Comparison of ENCODE assay signal across 8 mouse cellular contexts in the genomic region with DNA sequence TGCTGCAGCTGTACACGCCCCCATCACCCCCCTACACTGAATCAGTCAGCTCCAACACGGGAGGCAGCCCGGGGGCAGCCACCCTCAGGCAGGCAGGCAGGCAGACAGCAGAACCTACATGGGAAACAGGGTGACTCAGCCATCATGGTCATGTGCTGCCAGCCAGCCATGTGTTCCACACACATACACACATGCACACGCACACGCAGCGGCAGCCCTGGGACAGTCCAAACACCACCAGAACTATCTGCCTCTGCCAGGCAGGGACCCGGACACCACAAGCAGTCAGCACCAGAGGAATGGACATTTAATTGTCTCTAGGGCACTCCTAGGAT. TPM values are rescaled to one million over a fixed set of nuclear protein-coding genes. Genes with fewer than 3 reads are reported as not detected.
A peak's percentile ranks its signal among the peaks of the same experiment; 100 is the strongest.
DNase-seq lines count a peak whose midpoint lies in the region; ATAC-seq lines count a peak whose summit lies in the region.

No protein-coding gene starts in this region.

- no peaks in the 10 kb centered on the region for H3K9me3 ChIP-seq in neural tube, embryonic 12.5 days
- no peaks in the 10 kb centered on the region for H3K9me3 ChIP-seq in forebrain, embryonic 12.5 days
- H3K9me3 ChIP-seq in neural tube, embryonic 14.5 days (ENCODE audit: control insufficient read depth, low read length), result no peaks in the 10 kb centered on the region

- 86% methylated on average over 7 of the region's 7 CpGs for WGBS in neural tube, embryonic 12.5 days
- 90% methylated on average over 7 of the region's 7 CpGs for WGBS in forebrain, embryonic 12.5 days
- 84% methylated on average over 7 of the region's 7 CpGs for WGBS in neural tube, embryonic 14.5 days

- H3K27me3 ChIP-seq in neural tube, embryonic 12.5 days (replicated peaks), result no peaks in the 10 kb centered on the region
- no peaks in the 10 kb centered on the region for H3K27me3 ChIP-seq in forebrain, embryonic 12.5 days
- H3K27me3 ChIP-seq in neural tube, embryonic 14.5 days (ENCODE audit: control insufficient read depth, insufficient read depth, low read length), result no peaks in the 10 kb centered on the region

- DNase-seq in neural tube, embryonic 10.5 days (ENCODE audit: extremely low spot score, low spot score), result no peak
- DNase-seq in left cerebral cortex, adult 18-20 months (ENCODE audit: low spot score in 2 of 2), result peak; percentile 64 to 80
- DNase-seq in urinary bladder, postnatal 10 days (ENCODE audit: low spot score), result no peak
- no peak for DNase-seq in embryo, embryonic 11 days

- H3K4me1 ChIP-seq in neural tube, embryonic 12.5 days, result peaks cover 21% of the 10 kb centered on the region
- peaks cover 32% of the 10 kb centered on the region for H3K4me1 ChIP-seq in forebrain, embryonic 12.5 days
- peaks cover 11% of the 10 kb centered on the region; the same call in 1 of the 2 replicates for H3K4me1 ChIP-seq in neural tube, embryonic 14.5 days (ENCODE audit: control insufficient read depth, insufficient read depth, low read length)

- ATAC-seq in neural tube, embryonic 12.5 days (ENCODE audit: low FRiP score, low read depth), result no peak
- no peak for ATAC-seq in forebrain, embryonic 12.5 days (ENCODE audit: low FRiP score)
- no peak for ATAC-seq in neural tube, embryonic 14.5 days (ENCODE audit: low read depth)
- no peak for ATAC-seq in cerebellum, adult (ENCODE audit: insufficient number of reproducible peaks, low FRiP score, low TSS enrichment)

- 0 out of 2 replicates have a peak overlapping the region, but pooled peaks have one; percentile 23 for H3K9ac ChIP-seq in neural tube, embryonic 12.5 days
- no peak overlapping the region for H3K9ac ChIP-seq in forebrain, embryonic 12.5 days
- 0 out of 2 replicates have a peak overlapping the region, but pooled peaks have one; percentile 25 for H3K9ac ChIP-seq in neural tube, embryonic 14.5 days (replicated peaks; ENCODE audit: low read depth, low read length)

- H3K4me3 ChIP-seq in neural tube, embryonic 12.5 days, result no peak overlapping the region
- no peak overlapping the region for H3K4me3 ChIP-seq in forebrain, embryonic 12.5 days (replicated peaks)
- H3K4me3 ChIP-seq in neural tube, embryonic 14.5 days (ENCODE audit: low read depth, low read length), result no peak overlapping the region

- peaks cover 15% of the 10 kb centered on the region for H3K36me3 ChIP-seq in neural tube, embryonic 12.5 days
- peaks cover 6% of the 10 kb centered on the region; the same call in 1 of the 2 replicates for H3K36me3 ChIP-seq in forebrain, embryonic 12.5 days (replicated peaks)
- H3K36me3 ChIP-seq in neural tube, embryonic 14.5 days (ENCODE audit: control insufficient read depth, insufficient read depth, low read length), result no peaks in the 10 kb centered on the region

- H3K27ac ChIP-seq in neural tube, embryonic 12.5 days, result no peak overlapping the region
- H3K27ac ChIP-seq in forebrain, embryonic 12.5 days, result no peak overlapping the region
- no peak overlapping the region for H3K27ac ChIP-seq in neural tube, embryonic 14.5 days (ENCODE audit: low read depth, low read length)

- H3K4me2 ChIP-seq in neural tube, embryonic 12.5 days (replicated peaks), result peak overlapping the region; percentile 71
- H3K4me2 ChIP-seq in forebrain, embryonic 12.5 days, result peak overlapping the region; percentile 87; the same call in 1 of the 2 replicates
- H3K4me2 ChIP-seq in neural tube, embryonic 14.5 days (ENCODE audit: low read depth, low read length), result no peak overlapping the region

RNA-seq across cellular contexts. Expression of a gene that starts 1.5 kb away (rescaled TPM):
- 312 and 336 TPM in 2 replicates for polyA plus RNA-seq in neural tube, embryonic 12.5 days (2016; fragmentation: Nextera tagmentation; extraction: Ambion mirVana)
- 257 and 272 TPM in 2 replicates for polyA plus RNA-seq in forebrain, embryonic 12.5 days (2016; fragmentation: Nextera tagmentation; extraction: Ambion mirVana)
- total RNA-seq in left cerebral cortex, adult 18-20 months (2021), result 100 to 1,000 TPM; 200 to 222 TPM
- polyA plus RNA-seq in neural tube, embryonic 14.5 days (2014; fragmentation: Nextera tagmentation; extraction: Ambion mirVana), result 395 and 405 TPM in 2 replicates

RNA-seq across cellular contexts. Expression of a gene that starts 24.7 kb away (rescaled TPM):
- polyA plus RNA-seq in neural tube, embryonic 12.5 days (2016; fragmentation: Nextera tagmentation; extraction: Ambion mirVana), result 7.3 and 8.0 TPM in 2 replicates
- polyA plus RNA-seq in forebrain, embryonic 12.5 days (2016; fragmentation: Nextera tagmentation; extraction: Ambion mirVana), result 5.8 and 7.9 TPM in 2 replicates
- total RNA-seq in left cerebral cortex, adult 18-20 months (2021), result 10 to 100 TPM; 31.7 to 38.4 TPM
- 21.7 and 26.9 TPM in 2 replicates for polyA plus RNA-seq in neural tube, embryonic 14.5 days (2014; fragmentation: Nextera tagmentation; extraction: Ambion mirVana)

RNA-seq across cellular contexts. Expression of a gene that starts 32.2 kb away (rescaled TPM):
- polyA plus RNA-seq in neural tube, embryonic 12.5 days (2016; fragmentation: Nextera tagmentation; extraction: Ambion mirVana), result 5.7 and 7.2 TPM in 2 replicates
- 3.8 and 3.9 TPM in 2 replicates for polyA plus RNA-seq in forebrain, embryonic 12.5 days (2016; fragmentation: Nextera tagmentation; extraction: Ambion mirVana)
- 1 to 10 TPM; 2.7 to 4.1 TPM for total RNA-seq in left cerebral cortex, adult 18-20 months (2021)
- polyA plus RNA-seq in neural tube, embryonic 14.5 days (2014; fragmentation: Nextera tagmentation; extraction: Ambion mirVana), result 2.1 and 4.7 TPM in 2 replicates

RNA-seq across cellular contexts. Expression of a gene that starts 59.8 kb away (rescaled TPM):
- polyA plus RNA-seq in neural tube, embryonic 12.5 days (2016; fragmentation: Nextera tagmentation; extraction: Ambion mirVana), result 26.3 and 30.3 TPM in 2 replicates
- polyA plus RNA-seq in forebrain, embryonic 12.5 days (2016; fragmentation: Nextera tagmentation; extraction: Ambion mirVana), result 30.5 and 32.3 TPM in 2 replicates
- 10 to 100 TPM; 17.1 to 17.6 TPM for total RNA-seq in left cerebral cortex, adult 18-20 months (2021)
- polyA plus RNA-seq in neural tube, embryonic 14.5 days (2014; fragmentation: Nextera tagmentation; extraction: Ambion mirVana), result 14.8 and 18.2 TPM in 2 replicates

Comparison
In these comparisons a context has a peak if more than half of its experiments do, and no peak if none do; other contexts are left out.
1. DNase-seq: peak in left cerebral cortex, adult 18-20 months (2 of 2); none in neural tube, embryonic 10.5 days (single experiment), urinary bladder, postnatal 10 days (single experiment) and embryo, embryonic 11 days (single experiment).